Mouse (Mus musculus) layer of hippocampus, adult 9-11 months (tissue): ENCODE measurements around the gene Tmem138.

Experiments used
- DNase-seq: peaks from one replicate; pipeline ENCODE4 v3.0.0; 2022

Gene Tmem138

GRCm38 (mm10) chr19:10576690-10577561 lies at the start of gene Tmem138, which contains the start of gene Cyb561a3:
Gene Tmem138 (minus strand): TSS chr19:10577362.
Gene Cyb561a3 (plus strand): TSS chr19:10577172.
- peak; percentile 94 for DNase-seq

- DNase-seq: no peak
Observed at GRCm38 (mm10) chr19:10608573-10609240, 31.5 kb upstream of the Tmem138 start.

GRCm38 (mm10) chr19:10605901-10606622 lies 28.9 kb upstream of the Tmem138 start:
- no peak for DNase-seq

GRCm38 (mm10) chr19:10605293-10605900 lies 28.2 kb upstream of the Tmem138 start, which contains the start of the genes Ddb1 and Tkfc:
Gene Ddb1 (plus strand): TSS chr19:10605327.
Gene Tkfc (minus strand): TSS chr19:10605654.
- DNase-seq: peak; percentile 98

GRCm38 (mm10) chr19:10604534-10604933 lies 27.4 kb upstream of the Tmem138 start:
- DNase-seq: no peak

GRCm38 (mm10) chr19:10603660-10604523 lies 26.7 kb upstream of the Tmem138 start:
- DNase-seq: no peak

- DNase-seq: peak; percentile 86
Observed at GRCm38 (mm10) chr19:10602787-10603186, 25.6 kb upstream of the Tmem138 start.

GRCm38 (mm10) chr19:10602247-10602769 lies 25.1 kb upstream of the Tmem138 start:
- DNase-seq: no peak

- no peak for DNase-seq
Observed at GRCm38 (mm10) chr19:10599648-10600047, 22.5 kb upstream of the Tmem138 start.

- DNase-seq: no peak
Observed at GRCm38 (mm10) chr19:10598188-10598587, 21.0 kb upstream of the Tmem138 start.

GRCm38 (mm10) chr19:10591659-10592377 lies 14.7 kb upstream of the Tmem138 start:
- no peak for DNase-seq

- no peak for DNase-seq
Observed at GRCm38 (mm10) chr19:10590301-10590700, 13.1 kb upstream of the Tmem138 start.

- no peak for DNase-seq
Observed at GRCm38 (mm10) chr19:10589127-10589857, 12.1 kb upstream of the Tmem138 start.

GRCm38 (mm10) chr19:10587231-10587630 lies 10.1 kb upstream of the Tmem138 start:
- no peak for DNase-seq

- no peak for DNase-seq
Observed at GRCm38 (mm10) chr19:10585112-10585511, 8.0 kb upstream of the Tmem138 start.

- DNase-seq: no peak
Observed at GRCm38 (mm10) chr19:10583550-10584146, 6.5 kb upstream of the Tmem138 start.

- no peak for DNase-seq
Observed at GRCm38 (mm10) chr19:10581984-10582383, 4.8 kb upstream of the Tmem138 start.

- DNase-seq: no peak
Observed at GRCm38 (mm10) chr19:10580761-10581160, 3.6 kb upstream of the Tmem138 start.

- DNase-seq: no peak
Observed at GRCm38 (mm10) chr19:10580102-10580501, 2.9 kb upstream of the Tmem138 start.

- DNase-seq: no peak
Observed at GRCm38 (mm10) chr19:10569627-10570026, 7.5 kb downstream of the Tmem138 start.
